Mouse (Mus musculus): ENCODE results near the gene Dusp6. TPM values are rescaled to one million over a fixed set of nuclear protein-coding genes. Genes with fewer than 3 reads are reported as not detected.

Dusp6 gene
- polyA plus RNA-seq, 1 experiment from 2014 or later = 24.9 TPM

GRCm38 (mm10) chr10:99235081-99235480, 27.9 kb upstream of the Dusp6 start:
- Histone ChIP-seq H3K4me2 (no peak overlapping the region), H3K36me3 (ENCODE audit: poor library complexity, severe bottlenecking) (no peaks in the 10 kb centered on the region), H3K4me1 (no peaks in the 10 kb centered on the region), H3K4me3 (no peak overlapping the region), H3K27me3 (no peaks in the 10 kb centered on the region), H3K27ac (no peak overlapping the region), H3K9ac (no peak overlapping the region), H3K9me3 (replicated peaks) (no peaks in the 10 kb centered on the region)
- no peak for ATAC-seq
- 92% methylated on average over 9 of the region's 9 CpGs for WGBS

GRCm38 (mm10) chr10:99237205-99237832, 25.7 kb upstream of the Dusp6 start:
- Histone ChIP-seq H3K4me3 (no peak overlapping the region), H3K4me1 (no peaks in the 10 kb centered on the region), H3K27ac (no peak overlapping the region), H3K9ac (no peak overlapping the region), H3K27me3 (no peaks in the 10 kb centered on the region), H3K36me3 (ENCODE audit: poor library complexity, severe bottlenecking) (no peaks in the 10 kb centered on the region), H3K9me3 (replicated peaks) (no peaks in the 10 kb centered on the region), H3K4me2 (no peak overlapping the region)
- 82% methylated on average over 11 of the region's 11 CpGs for WGBS
- ATAC-seq = no peak

GRCm38 (mm10) chr10:99238537-99238936, 24.5 kb upstream of the Dusp6 start:
- Histone ChIP-seq H3K4me3 (no peak overlapping the region), H3K9ac (no peak overlapping the region), H3K27ac (no peak overlapping the region), H3K9me3 (replicated peaks) (no peaks in the 10 kb centered on the region), H3K4me2 (no peak overlapping the region), H3K27me3 (no peaks in the 10 kb centered on the region), H3K4me1 (0 out of 2 replicates have a peak, but pooled peaks cover 6% of the 10 kb centered on the region), H3K36me3 (ENCODE audit: poor library complexity, severe bottlenecking) (no peaks in the 10 kb centered on the region)
- no peak for ATAC-seq
- 77% methylated on average over 11 of the region's 11 CpGs for WGBS

- no peak overlapping the region for H3K4me3 ChIP-seq
- H3K27me3 ChIP-seq = no peaks in the 10 kb centered on the region
- H3K36me3 ChIP-seq (ENCODE audit: poor library complexity, severe bottlenecking) = no peaks in the 10 kb centered on the region
- no peak overlapping the region for H3K4me2 ChIP-seq
- WGBS = 92% methylated on average over 7 of the region's 7 CpGs
- no peak overlapping the region for H3K9ac ChIP-seq
- no peak for ATAC-seq
- H3K9me3 ChIP-seq (replicated peaks) = no peaks in the 10 kb centered on the region
- H3K4me1 ChIP-seq = 0 out of 2 replicates have a peak, but pooled peaks cover 6% of the 10 kb centered on the region
- no peak overlapping the region for H3K27ac ChIP-seq
Measured at GRCm38 (mm10) chr10:99241284-99241828, 21.7 kb upstream of the Dusp6 start.

GRCm38 (mm10) chr10:99241829-99242711, 21.0 kb upstream of the Dusp6 start:
- H3K36me3 ChIP-seq (ENCODE audit: poor library complexity, severe bottlenecking) = no peaks in the 10 kb centered on the region
- ATAC-seq = 0 out of 2 replicates have a peak, but pooled peaks have one; percentile 63
- WGBS = 85% methylated on average over 16 of the region's 16 CpGs
- no peak overlapping the region for H3K27ac ChIP-seq
- no peaks in the 10 kb centered on the region for H3K27me3 ChIP-seq
- no peak overlapping the region for H3K9ac ChIP-seq
- 0 out of 2 replicates have a peak, but pooled peaks cover 6% of the 10 kb centered on the region for H3K4me1 ChIP-seq
- no peak overlapping the region for H3K4me3 ChIP-seq
- H3K4me2 ChIP-seq = no peak overlapping the region
- H3K9me3 ChIP-seq (replicated peaks) = no peaks in the 10 kb centered on the region

- ATAC-seq = no peak
- Histone ChIP-seq H3K36me3 (ENCODE audit: poor library complexity, severe bottlenecking) (no peaks in the 10 kb centered on the region), H3K9ac (no peak overlapping the region), H3K27me3 (no peaks in the 10 kb centered on the region), H3K4me2 (no peak overlapping the region), H3K9me3 (replicated peaks) (no peaks in the 10 kb centered on the region), H3K27ac (no peak overlapping the region), H3K4me1 (0 out of 2 replicates have a peak, but pooled peaks cover 6% of the 10 kb centered on the region), H3K4me3 (no peak overlapping the region)
- WGBS = 43% methylated on average over 10 of the region's 10 CpGs
Measured at GRCm38 (mm10) chr10:99242721-99243120, 20.3 kb upstream of the Dusp6 start.

- Histone ChIP-seq H3K27ac (no peak overlapping the region), H3K36me3 (ENCODE audit: poor library complexity, severe bottlenecking) (no peaks in the 10 kb centered on the region), H3K4me1 (0 out of 2 replicates have a peak, but pooled peaks cover 6% of the 10 kb centered on the region), H3K4me3 (no peak overlapping the region), H3K9ac (no peak overlapping the region), H3K9me3 (replicated peaks) (no peaks in the 10 kb centered on the region), H3K4me2 (no peak overlapping the region), H3K27me3 (no peaks in the 10 kb centered on the region)
- no peak for ATAC-seq
- WGBS = 72% methylated on average over 5 of the region's 5 CpGs
Measured at GRCm38 (mm10) chr10:99243907-99244489, 19.0 kb upstream of the Dusp6 start.

GRCm38 (mm10) chr10:99244655-99245260, 18.3 kb upstream of the Dusp6 start:
- Histone ChIP-seq H3K27ac (no peak overlapping the region), H3K27me3 (no peaks in the 10 kb centered on the region), H3K9ac (no peak overlapping the region), H3K4me2 (no peak overlapping the region), H3K9me3 (replicated peaks) (no peaks in the 10 kb centered on the region), H3K4me1 (0 out of 2 replicates have a peak, but pooled peaks cover 6% of the 10 kb centered on the region), H3K4me3 (no peak overlapping the region), H3K36me3 (ENCODE audit: poor library complexity, severe bottlenecking) (no peaks in the 10 kb centered on the region)
- WGBS = 64% methylated on average over 7 of the region's 7 CpGs
- ATAC-seq = no peak

- Histone ChIP-seq H3K4me3 (no peak overlapping the region), H3K27me3 (no peaks in the 10 kb centered on the region), H3K4me2 (no peak overlapping the region), H3K9me3 (replicated peaks) (no peaks in the 10 kb centered on the region), H3K9ac (no peak overlapping the region), H3K27ac (no peak overlapping the region), H3K4me1 (0 out of 2 replicates have a peak, but pooled peaks cover 6% of the 10 kb centered on the region), H3K36me3 (ENCODE audit: poor library complexity, severe bottlenecking) (no peaks in the 10 kb centered on the region)
- 81% methylated on average over 20 of the region's 20 CpGs for WGBS
- ATAC-seq = no peak
Measured at GRCm38 (mm10) chr10:99246797-99247508, 16.1 kb upstream of the Dusp6 start.

GRCm38 (mm10) chr10:99250874-99251281, 12.2 kb upstream of the Dusp6 start:
- 74% methylated on average over 11 of the region's 11 CpGs for WGBS
- H3K27me3 ChIP-seq = no peaks in the 10 kb centered on the region

GRCm38 (mm10) chr10:99253412-99253811, 9.6 kb upstream of the Dusp6 start:
- Histone ChIP-seq H3K9me3 (replicated peaks) (no peaks in the 10 kb centered on the region), H3K36me3 (ENCODE audit: poor library complexity, severe bottlenecking) (no peaks in the 10 kb centered on the region), H3K27ac (no peak overlapping the region), H3K27me3 (peaks cover 6% of the 10 kb centered on the region), H3K4me1 (no peaks in the 10 kb centered on the region), H3K4me2 (no peak overlapping the region), H3K4me3 (no peak overlapping the region), H3K9ac (no peak overlapping the region)
- WGBS = 90% methylated on average over 2 of the region's 2 CpGs
- no peak for ATAC-seq

More at GRCm38 (mm10) chr10:99250874-99251281, 12.2 kb upstream of the Dusp6 start:
- no peak overlapping the region for H3K27ac ChIP-seq
- H3K4me2 ChIP-seq = no peak overlapping the region
- H3K9me3 ChIP-seq (replicated peaks) = no peaks in the 10 kb centered on the region
- no peak overlapping the region for H3K9ac ChIP-seq
- no peak overlapping the region for H3K4me3 ChIP-seq
- no peaks in the 10 kb centered on the region for H3K4me1 ChIP-seq
- ATAC-seq = no peak
- H3K36me3 ChIP-seq (ENCODE audit: poor library complexity, severe bottlenecking) = no peaks in the 10 kb centered on the region
